Mouse (Mus musculus): ENCODE results near the gene Myh1.
A peak's percentile ranks its signal among the peaks of the same experiment; 100 is the strongest.

The Myh1 gene

DNA sequence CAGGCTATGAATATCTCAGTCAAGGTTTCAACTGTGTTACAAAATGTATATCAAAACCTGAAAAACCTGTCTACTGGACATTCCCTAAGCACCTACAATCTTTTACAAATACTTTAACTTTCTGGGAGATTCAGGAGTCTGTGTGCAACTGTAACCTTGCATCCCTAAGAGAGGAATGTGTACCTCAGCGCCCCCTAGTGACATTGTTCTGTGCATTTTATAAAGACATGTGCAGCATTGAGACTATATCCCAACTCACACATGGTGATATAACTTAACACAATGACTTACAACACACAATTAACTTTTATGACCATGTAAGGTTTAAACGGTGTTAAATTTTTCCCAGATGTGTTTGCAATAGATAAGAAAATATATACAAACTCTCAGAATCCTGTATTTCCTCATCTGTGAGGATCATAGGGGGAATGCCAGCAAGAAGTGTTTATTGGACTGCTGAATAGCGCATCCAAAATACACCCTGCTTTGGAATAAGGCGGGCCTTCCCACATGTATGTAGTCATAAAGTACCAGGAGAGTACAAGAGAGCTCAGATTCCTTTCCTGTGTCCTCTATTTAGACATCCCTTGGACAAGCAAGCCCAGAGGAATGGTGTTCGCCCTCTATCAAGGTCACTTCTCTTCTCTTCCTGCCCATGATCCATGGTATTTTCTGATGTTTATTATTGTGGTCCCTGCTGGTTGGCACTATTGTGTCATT, 35.9 kb downstream of the Myh1 start:
- DNase-seq, result peak; percentile 68 to 78

DNA sequence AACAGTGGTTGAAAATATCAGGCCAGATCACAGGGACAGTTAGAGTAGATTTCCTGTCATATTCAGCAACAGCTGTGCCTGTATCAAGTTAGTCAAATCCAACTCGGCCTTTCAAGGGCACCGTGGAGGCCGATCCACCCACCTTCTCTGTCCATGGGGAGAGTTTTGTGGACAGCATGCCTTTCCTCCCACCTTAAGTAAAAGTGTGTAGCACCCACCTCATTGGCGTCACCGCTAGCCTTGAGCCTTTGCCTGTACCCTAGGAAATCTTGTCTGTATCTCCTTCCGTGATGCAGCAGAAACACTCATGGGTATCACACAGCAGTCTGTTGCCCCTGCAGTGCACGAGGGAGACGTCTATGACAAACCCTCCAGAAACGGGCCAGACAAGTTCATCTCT, 36.9 kb downstream of the Myh1 start:
- DNase-seq, result no peak

- DNase-seq, result no peak
These were observed 37.7 kb downstream of the Myh1 start, which contains the start of gene Myh4 for GRCm38 (mm10) chr11:67237481-67238079. Gene Myh4 (plus strand): TSS chr11:67238029.

DNA sequence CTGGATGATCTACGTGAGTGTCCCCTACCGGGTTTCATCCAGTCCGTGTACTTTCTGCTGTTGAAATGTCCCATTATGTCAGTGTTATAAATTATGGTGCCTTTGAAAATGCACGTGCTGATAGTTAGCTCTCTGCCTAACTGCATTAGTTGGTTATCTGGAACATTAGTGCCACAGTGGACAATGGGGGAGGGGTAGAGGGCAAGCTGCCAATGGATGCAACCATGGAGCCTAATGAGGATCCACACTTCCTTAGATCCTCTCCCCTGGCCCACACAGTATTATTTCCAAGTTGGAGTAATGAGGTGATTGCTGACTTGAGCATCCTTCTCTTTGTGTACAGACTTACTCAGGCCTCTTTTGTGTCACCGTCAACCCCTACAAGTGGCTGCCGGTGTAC, 41.2 kb downstream of the Myh1 start:
- peak in 1 of 2 experiments; percentile 12 for DNase-seq

- DNase-seq, result peak; percentile 11 to 39
These were observed 53.8 kb downstream of the Myh1 start for GRCm38 (mm10) chr11:67253691-67254090.

GRCm38 (mm10) chr11:67257048-67257447, 57.2 kb downstream of the Myh1 start:
- DNase-seq, result no peak

- DNase-seq, result no peak
These were observed 61.1 kb downstream of the Myh1 start for GRCm38 (mm10) chr11:67260956-67261355.

All from cerebellum, postnatal 14 days (tissue).